Mouse (Mus musculus) thymus, adult 2 months (tissue): Measurements from ENCODE around the gene Gm10570. TPM values are rescaled to one million over a fixed set of nuclear protein-coding genes. Genes with fewer than 3 reads are reported as not detected.

ENCODE experiments used
- DNase-seq: peaks from one replicate; pipeline ENCODE4 v3.0.0; 2021
- H3K27ac ChIP-seq: fragments of 200-500 bp; 2 replicates; pipeline ENCODE4 v1.5.1; 2012; ENCODE audit warnings: low read length, control low read depth; ENCODE audit not compliant: control insufficient read depth, insufficient read depth
- H3K27me3 ChIP-seq: fragments of 200-500 bp; 2 replicates; pipeline ENCODE4 v1.6.1; 2012; ENCODE audit warnings: mild to moderate bottlenecking, low read length, moderate library complexity, mixed read lengths; ENCODE audit not compliant: control insufficient read depth, insufficient read depth
- H3K36me3 ChIP-seq: fragments of 200-500 bp; 2 replicates; pipeline ENCODE4 v1.6.1; 2012; ENCODE audit warnings: mild to moderate bottlenecking, low read length, moderate library complexity; ENCODE audit not compliant: control insufficient read depth, insufficient read depth
- H3K4me1 ChIP-seq: fragments of 200-500 bp; replicated peaks from 2 replicates; pipeline ENCODE4 v1.6.1; 2012; ENCODE audit warnings: low read length; ENCODE audit not compliant: control insufficient read depth, insufficient read depth
- H3K4me3 ChIP-seq: fragments of 200-500 bp; 2 replicates; pipeline ENCODE4 v1.5.1; 2012; ENCODE audit warnings: mild to moderate bottlenecking, low read length, control low read depth, moderate library complexity; ENCODE audit not compliant: control insufficient read depth, insufficient read depth
- CTCF ChIP-seq: fragments of 200-500 bp; IDR thresholded peaks from 2 replicates; pipeline ENCODE4 v1.5.1; 2012; ENCODE audit warnings: mild to moderate bottlenecking, control low read depth, low read length, moderate library complexity, borderline replicate concordance; ENCODE audit not compliant: control insufficient read depth, poor library complexity, insufficient read depth; ENCODE audit errors: extremely low read depth
- POLR2A ChIP-seq: fragments of 200-500 bp; IDR thresholded peaks from 2 replicates; pipeline ENCODE4 v1.6.1; 2012; ENCODE audit warnings: mild to moderate bottlenecking, low read length, control low read depth, moderate library complexity; ENCODE audit not compliant: control insufficient read depth, poor library complexity, insufficient read depth; ENCODE audit errors: extremely low read depth
- WGBS: fragments of 180-500 bp; shearing (Covaris S2); methylation state at CpG from one replicate; pipeline ENCODE4 v1.1.7; 2018; 5-methylcytosine and 5-hydroxymethylcytosine counted together
- polyA plus RNA-seq: library from polyadenylated mRNA; depleted of rRNA; stranded (reverse); fragments of >200 nt; gene quantifications from 2 replicates; pipeline ENCODE4 v1.2.3, GENCODE M21; 2012

Gene Gm10570
- polyA plus RNA-seq, 1 experiment, result not detected

DNA sequence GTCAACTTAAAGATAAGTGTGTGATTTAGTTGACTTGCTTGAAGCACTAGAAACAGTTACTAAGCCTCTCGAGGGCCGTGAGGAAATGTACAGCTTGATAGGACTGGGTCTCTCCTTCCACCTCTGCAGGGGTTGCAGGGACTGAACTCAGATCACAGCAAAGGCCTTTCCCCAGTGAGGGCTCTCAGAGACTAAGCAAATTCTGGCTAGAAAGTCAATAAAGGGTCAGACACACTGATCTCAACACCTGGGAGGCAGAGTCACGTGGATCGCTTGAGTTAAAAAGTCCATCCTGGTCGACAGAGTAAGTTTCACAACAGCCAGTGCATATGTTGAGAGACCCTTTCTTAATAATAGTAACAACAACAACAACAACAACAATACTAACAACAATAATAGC lies 27.4 kb upstream of the Gm10570 start:
- H3K27me3 ChIP-seq, result no peaks in the 10 kb centered on the region
- TF ChIP-seq CTCF (no peak), POLR2A (no peak)
- H3K4me1 ChIP-seq, result no peaks in the 10 kb centered on the region
- no peak overlapping the region for H3K27ac ChIP-seq
- no peak overlapping the region for H3K4me3 ChIP-seq
- WGBS, result 95% methylated on average over 5 of the region's 5 CpGs
- no peak for DNase-seq
- peaks cover 3% of the 10 kb centered on the region; the same call in 1 of the 2 replicates for H3K36me3 ChIP-seq

DNA sequence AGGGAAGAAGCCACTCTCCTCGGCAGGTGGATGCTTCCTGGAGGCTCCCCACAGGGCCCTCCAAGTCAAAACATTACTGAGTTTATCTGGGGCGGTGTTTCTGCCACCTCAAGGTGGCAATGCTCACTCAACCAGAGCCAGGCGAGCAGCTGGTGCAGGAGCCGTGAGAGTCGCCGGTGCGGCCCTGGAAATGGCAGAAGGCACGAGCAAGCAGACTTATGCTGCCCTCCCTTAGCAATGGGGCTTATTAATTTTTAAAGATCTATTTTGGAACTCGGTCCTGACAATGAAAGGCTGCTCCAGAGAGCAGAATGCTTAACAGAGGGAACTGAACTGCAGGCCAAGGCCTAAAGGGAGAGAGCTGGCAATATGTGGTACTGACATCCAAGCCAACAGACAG lies 18.9 kb upstream of the Gm10570 start:
- Histone ChIP-seq H3K4me3 (no peak overlapping the region), H3K27ac (no peak overlapping the region), H3K36me3 (peaks cover 20% of the 10 kb centered on the region), H3K4me1 (no peaks in the 10 kb centered on the region), H3K27me3 (no peaks in the 10 kb centered on the region)
- WGBS, result 96% methylated on average over 9 of the region's 9 CpGs
- no peak for DNase-seq
- TF ChIP-seq POLR2A (no peak), CTCF (no peak)

GRCm38 (mm10) chr4:130325446-130325845 lies 17.0 kb upstream of the Gm10570 start:
- TF ChIP-seq POLR2A (no peak), CTCF (no peak)
- no peak for DNase-seq
- 98% methylated on average over 2 of the region's 2 CpGs for WGBS
- H3K36me3 ChIP-seq, result peaks cover 27% of the 10 kb centered on the region
- no peaks in the 10 kb centered on the region for H3K27me3 ChIP-seq
- H3K4me1 ChIP-seq, result no peaks in the 10 kb centered on the region
- H3K4me3 ChIP-seq, result no peak overlapping the region
- no peak overlapping the region for H3K27ac ChIP-seq

DNA sequence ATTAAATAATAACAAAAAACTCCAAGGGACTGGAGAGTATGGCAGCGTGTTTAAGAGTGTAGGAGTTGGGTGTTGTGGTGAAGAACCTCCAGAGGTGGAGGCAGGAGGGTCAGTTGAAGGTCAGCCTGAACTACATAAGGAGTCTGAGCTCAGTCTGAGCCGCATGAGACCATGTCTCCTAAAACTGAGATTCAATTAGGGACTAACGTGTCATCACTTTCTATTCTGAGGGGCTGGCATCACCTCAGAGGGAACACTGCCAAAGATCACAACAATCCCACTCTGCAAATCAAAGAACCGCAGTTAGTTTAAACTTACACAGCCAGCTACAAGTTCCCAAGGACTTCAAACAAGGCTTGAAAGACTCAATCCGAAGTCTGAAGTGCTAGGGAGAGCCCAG lies 15.1 kb upstream of the Gm10570 start:
- no peak overlapping the region for H3K4me3 ChIP-seq
- no peak for DNase-seq
- no peak overlapping the region for H3K27ac ChIP-seq
- no peaks in the 10 kb centered on the region for H3K27me3 ChIP-seq
- WGBS, result 95% methylated on average over 5 of the region's 5 CpGs
- TF ChIP-seq POLR2A (no peak), CTCF (no peak)
- H3K4me1 ChIP-seq, result no peaks in the 10 kb centered on the region
- H3K36me3 ChIP-seq, result peaks cover 22% of the 10 kb centered on the region

DNA sequence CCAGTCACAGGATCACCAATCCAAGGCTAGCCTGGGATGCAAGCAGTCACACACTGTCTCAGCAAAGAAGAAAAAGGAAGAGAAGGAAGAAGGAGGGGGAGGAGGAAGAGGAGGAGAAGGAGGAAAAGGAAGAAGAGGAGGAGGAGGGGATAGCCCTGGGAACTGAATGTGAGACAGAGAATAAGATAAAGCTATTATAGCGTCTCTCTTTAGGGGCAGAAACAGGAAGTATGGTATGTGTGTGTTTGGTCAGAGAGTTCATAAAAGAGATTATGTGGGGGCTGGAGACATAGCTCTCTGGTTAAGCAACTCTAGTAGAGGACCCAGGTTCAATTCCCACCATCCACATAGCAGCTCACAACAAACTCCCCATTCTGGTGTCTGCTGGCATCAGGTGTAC lies 14.7 kb upstream of the Gm10570 start:
- TF ChIP-seq CTCF, result no peak
- TF ChIP-seq POLR2A, result no peak
- no peak overlapping the region for H3K27ac ChIP-seq
- no peak for DNase-seq
- no peak overlapping the region for H3K4me3 ChIP-seq
- 71% methylated on average over 1 of the region's 1 CpGs for WGBS
- H3K36me3 ChIP-seq, result peaks cover 22% of the 10 kb centered on the region
- H3K4me1 ChIP-seq, result no peaks in the 10 kb centered on the region
- no peaks in the 10 kb centered on the region for H3K27me3 ChIP-seq

DNA sequence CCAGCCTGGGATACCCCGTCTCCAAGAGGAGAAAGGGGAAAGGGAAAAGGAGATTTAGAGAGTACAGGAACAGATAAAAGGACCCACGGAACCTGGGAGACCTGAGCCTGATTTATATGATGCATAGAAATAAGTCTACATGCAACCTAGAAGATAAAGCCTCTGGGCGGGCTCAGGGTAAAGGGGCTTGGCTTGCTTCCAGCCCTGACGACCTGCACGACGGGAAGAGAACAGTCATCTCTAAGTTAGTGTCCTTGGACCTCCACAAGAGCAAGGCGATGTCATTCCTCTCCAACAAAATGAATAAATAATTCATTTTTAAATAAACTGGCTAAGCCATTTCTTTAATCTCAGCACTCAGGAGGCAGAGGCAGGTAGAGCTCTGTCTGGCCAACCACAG lies 14.1 kb upstream of the Gm10570 start:
- WGBS, result 90% methylated on average over 7 of the region's 7 CpGs
- no peak overlapping the region for H3K27ac ChIP-seq

DNA sequence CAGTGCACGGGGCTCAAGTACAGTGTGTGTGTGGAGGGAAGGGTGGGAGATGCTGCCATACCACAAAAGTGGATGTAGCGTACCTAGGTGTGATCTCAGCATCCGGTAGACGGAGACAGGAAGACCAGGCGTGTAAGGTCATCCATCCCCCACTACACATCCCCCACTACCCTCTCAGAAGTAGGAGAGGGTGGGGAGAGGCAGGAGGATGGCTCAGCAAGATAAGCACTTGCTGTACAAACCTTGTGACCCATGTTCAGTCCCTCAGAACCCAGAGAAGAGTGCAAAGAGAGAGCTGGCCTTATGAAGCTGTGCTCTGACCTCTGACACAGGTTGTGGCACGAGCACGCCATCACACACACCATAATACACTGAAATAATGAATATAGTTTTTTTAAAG lies 13.2 kb upstream of the Gm10570 start:
- Histone ChIP-seq H3K4me3 (no peak overlapping the region), H3K36me3 (peaks cover 22% of the 10 kb centered on the region), H3K27me3 (no peaks in the 10 kb centered on the region), H3K4me1 (no peaks in the 10 kb centered on the region; the same call in 1 of the 2 replicates), H3K27ac (no peak overlapping the region)
- WGBS, result 94% methylated on average over 7 of the region's 7 CpGs
- no peak for DNase-seq
- TF ChIP-seq POLR2A (no peak), CTCF (no peak)

More for the DNA sequence above, 14.1 kb upstream of the Gm10570 start:
- Histone ChIP-seq H3K4me3 (no peak overlapping the region), H3K36me3 (peaks cover 22% of the 10 kb centered on the region), H3K27me3 (no peaks in the 10 kb centered on the region), H3K4me1 (no peaks in the 10 kb centered on the region)
- DNase-seq, result no peak
- TF ChIP-seq CTCF (no peak), POLR2A (no peak)
